Mouse (Mus musculus): ENCODE data around the gene Slc13a3. TPM values are rescaled to one million over a fixed set of nuclear protein-coding genes. Genes with fewer than 3 reads are reported as not detected.

Slc13a3 gene
- polyA plus RNA-seq, 2 experiments: 0.23 to 0.47 TPM

DNA sequence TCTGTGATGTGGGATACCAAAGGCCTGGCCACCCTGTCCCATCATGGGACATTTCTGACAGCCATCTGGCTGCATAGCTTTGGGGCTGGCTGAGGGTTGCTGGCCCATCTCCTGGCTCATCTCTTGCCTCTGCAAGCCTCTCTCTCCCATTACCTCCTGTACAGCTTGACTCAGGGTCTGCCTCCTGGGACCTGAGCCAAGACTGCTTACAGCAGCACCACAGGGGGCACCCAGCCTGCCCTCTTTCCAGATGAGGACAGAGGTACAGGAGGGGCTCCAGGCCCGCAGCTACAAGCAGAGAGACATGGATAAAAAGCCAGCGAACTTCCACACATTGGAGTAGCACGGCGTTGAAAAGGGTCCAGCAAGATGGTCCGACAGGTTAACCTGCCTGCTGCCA lies 13.4 kb upstream of the Slc13a3 start:
- 70% methylated on average over 5 of the region's 5 CpGs for WGBS
- H3K4me1 ChIP-seq (ENCODE audit: control insufficient read depth, insufficient read depth, low read length): no peaks in the 10 kb centered on the region; the same call in 1 of the 2 replicates
- no peak for TF ChIP-seq POLR2A (IDR thresholded peaks at IDR 0.05; ENCODE audit: borderline replicate concordance, extremely low read depth, insufficient read depth, insufficient read length)
- H3K4me2 ChIP-seq (replicated peaks; ENCODE audit: low read depth, low read length, severe bottlenecking): no peak overlapping the region
- no peak overlapping the region for H3K27ac ChIP-seq (replicated peaks; ENCODE audit: low read depth, low read length)
- H3K9me3 ChIP-seq (ENCODE audit: control insufficient read depth, low read length): no peaks in the 10 kb centered on the region
- no peaks in the 10 kb centered on the region for H3K27me3 ChIP-seq (ENCODE audit: control insufficient read depth, insufficient read depth, low read length)
- no peak overlapping the region for H3K9ac ChIP-seq (ENCODE audit: low read depth, low read length, severe bottlenecking)
- no peak overlapping the region for H3K4me3 ChIP-seq (replicated peaks; ENCODE audit: low read length)
- no peak for DNase-seq (ENCODE audit: low spot score)
- no peak for ATAC-seq (ENCODE audit: low FRiP score, low read depth)
- peaks cover 25% of the 10 kb centered on the region for H3K36me3 ChIP-seq (ENCODE audit: control insufficient read depth, insufficient read depth, low read length)

DNA sequence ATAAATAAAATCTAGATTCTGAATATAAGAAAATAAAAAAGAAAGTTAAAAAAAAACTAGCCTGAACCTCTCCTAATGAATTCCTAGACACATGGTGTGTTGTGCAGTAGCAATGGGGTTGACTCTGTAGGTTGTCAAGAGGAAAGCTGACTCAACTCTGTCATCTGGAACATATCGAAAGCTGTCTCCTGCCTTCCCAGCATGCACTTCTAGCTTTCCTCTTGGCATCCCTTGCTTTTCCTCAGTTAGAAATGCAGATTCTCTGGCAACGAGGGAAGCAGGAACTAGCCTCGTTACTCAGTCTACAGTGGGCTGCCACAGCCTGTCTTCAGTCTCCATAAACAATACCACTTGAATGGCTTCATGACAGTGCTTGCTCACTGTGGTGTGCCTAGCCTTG lies 12.8 kb upstream of the Slc13a3 start:
- H3K4me1 ChIP-seq (ENCODE audit: control insufficient read depth, insufficient read depth, low read length): no peaks in the 10 kb centered on the region; the same call in 1 of the 2 replicates
- no peak overlapping the region for H3K4me3 ChIP-seq (replicated peaks; ENCODE audit: low read length)
- H3K9me3 ChIP-seq (ENCODE audit: control insufficient read depth, low read length): no peaks in the 10 kb centered on the region
- TF ChIP-seq POLR2A (IDR thresholded peaks at IDR 0.05; ENCODE audit: borderline replicate concordance, extremely low read depth, insufficient read depth, insufficient read length): no peak
- no peak overlapping the region for H3K27ac ChIP-seq (replicated peaks; ENCODE audit: low read depth, low read length)
- H3K9ac ChIP-seq (ENCODE audit: low read depth, low read length, severe bottlenecking): no peak overlapping the region
- ATAC-seq (ENCODE audit: low FRiP score, low read depth) (no peak), DNase-seq (ENCODE audit: low spot score) (no peak)
- H3K4me2 ChIP-seq (replicated peaks; ENCODE audit: low read depth, low read length, severe bottlenecking): no peak overlapping the region
- H3K36me3 ChIP-seq (ENCODE audit: control insufficient read depth, insufficient read depth, low read length): peaks cover 23% of the 10 kb centered on the region
- 69% methylated on average over 3 of the region's 3 CpGs for WGBS
- H3K27me3 ChIP-seq (ENCODE audit: control insufficient read depth, insufficient read depth, low read length): no peaks in the 10 kb centered on the region

DNA sequence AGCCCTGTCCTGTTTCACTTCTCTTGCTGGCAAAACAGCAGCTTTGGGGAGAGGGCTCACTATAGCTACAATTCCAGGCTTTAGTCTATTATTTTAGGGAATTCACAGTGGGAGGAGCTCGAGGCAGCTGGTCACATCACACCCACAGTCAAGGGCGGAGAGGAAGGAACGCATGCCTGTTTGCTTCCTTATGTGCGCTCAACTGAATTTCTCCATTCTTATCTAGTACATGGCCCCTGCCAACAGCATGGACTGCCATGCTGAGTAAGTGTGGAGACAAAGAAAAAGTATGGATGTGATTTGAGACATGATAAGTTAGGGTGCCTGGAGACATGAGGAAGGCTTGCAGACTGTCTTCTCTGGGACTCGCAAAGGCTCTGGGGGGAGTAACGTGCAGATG lies 11.1 kb upstream of the Slc13a3 start:
- no peak overlapping the region for H3K9ac ChIP-seq (ENCODE audit: low read depth, low read length, severe bottlenecking)
- 49% methylated on average over 6 of the region's 6 CpGs for WGBS
- H3K4me2 ChIP-seq (replicated peaks; ENCODE audit: low read depth, low read length, severe bottlenecking): no peak overlapping the region
- no peak for TF ChIP-seq POLR2A (IDR thresholded peaks at IDR 0.05; ENCODE audit: borderline replicate concordance, extremely low read depth, insufficient read depth, insufficient read length)
- no peaks in the 10 kb centered on the region for H3K9me3 ChIP-seq (ENCODE audit: control insufficient read depth, low read length)
- no peak overlapping the region for H3K27ac ChIP-seq (replicated peaks; ENCODE audit: low read depth, low read length)
- no peaks in the 10 kb centered on the region for H3K27me3 ChIP-seq (ENCODE audit: control insufficient read depth, insufficient read depth, low read length)
- no peak overlapping the region for H3K4me3 ChIP-seq (replicated peaks; ENCODE audit: low read length)
- H3K4me1 ChIP-seq (ENCODE audit: control insufficient read depth, insufficient read depth, low read length): no peaks in the 10 kb centered on the region; the same call in 1 of the 2 replicates
- DNase-seq (ENCODE audit: low spot score): no peak
- ATAC-seq (ENCODE audit: low FRiP score, low read depth): no peak
- H3K36me3 ChIP-seq (ENCODE audit: control insufficient read depth, insufficient read depth, low read length): peaks cover 6% of the 10 kb centered on the region

DNA sequence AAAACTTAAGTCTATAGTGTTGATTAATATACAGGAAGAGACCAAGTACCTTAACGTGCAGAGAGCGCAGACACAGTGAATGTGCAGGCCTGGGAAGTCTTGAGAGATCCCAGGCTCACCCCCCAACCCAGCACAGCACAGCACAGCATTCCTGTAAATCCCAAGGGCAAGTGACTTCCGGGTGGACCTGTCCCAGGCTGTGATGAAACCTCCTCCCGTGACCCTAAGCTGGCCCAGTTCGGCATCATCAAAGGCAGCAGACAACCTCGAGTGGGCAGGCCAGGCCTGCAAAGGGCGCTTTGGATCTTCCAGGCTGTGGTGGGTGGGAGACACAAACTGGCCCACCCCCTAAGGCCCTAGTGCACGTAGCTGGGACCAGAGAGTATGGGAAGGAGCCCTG lies 9.0 kb upstream of the Slc13a3 start:
- Histone ChIP-seq H3K27ac (replicated peaks; ENCODE audit: low read depth, low read length) (no peak overlapping the region), H3K27me3 (ENCODE audit: control insufficient read depth, insufficient read depth, low read length) (no peaks in the 10 kb centered on the region), H3K36me3 (ENCODE audit: control insufficient read depth, insufficient read depth, low read length) (no peaks in the 10 kb centered on the region), H3K4me3 (replicated peaks; ENCODE audit: low read length) (no peak overlapping the region), H3K9me3 (ENCODE audit: control insufficient read depth, low read length) (no peaks in the 10 kb centered on the region), H3K4me1 (ENCODE audit: control insufficient read depth, insufficient read depth, low read length) (no peaks in the 10 kb centered on the region; the same call in 1 of the 2 replicates), H3K9ac (ENCODE audit: low read depth, low read length, severe bottlenecking) (no peak overlapping the region), H3K4me2 (replicated peaks; ENCODE audit: low read depth, low read length, severe bottlenecking) (no peak overlapping the region)
- TF ChIP-seq POLR2A (IDR thresholded peaks at IDR 0.05; ENCODE audit: borderline replicate concordance, extremely low read depth, insufficient read depth, insufficient read length): no peak
- DNase-seq (ENCODE audit: low spot score) (no peak), ATAC-seq (ENCODE audit: low FRiP score, low read depth) (no peak)
- 43% methylated on average over 8 of the region's 8 CpGs for WGBS

- Histone ChIP-seq H3K4me2 (replicated peaks; ENCODE audit: low read depth, low read length, severe bottlenecking) (no peak overlapping the region), H3K27me3 (ENCODE audit: control insufficient read depth, insufficient read depth, low read length) (peaks cover 15% of the 10 kb centered on the region), H3K4me1 (ENCODE audit: control insufficient read depth, insufficient read depth, low read length) (no peaks in the 10 kb centered on the region), H3K9ac (ENCODE audit: low read depth, low read length, severe bottlenecking) (no peak overlapping the region), H3K4me3 (replicated peaks; ENCODE audit: low read length) (no peak overlapping the region), H3K27ac (replicated peaks; ENCODE audit: low read depth, low read length) (no peak overlapping the region), H3K9me3 (ENCODE audit: control insufficient read depth, low read length) (no peaks in the 10 kb centered on the region), H3K36me3 (ENCODE audit: control insufficient read depth, insufficient read depth, low read length) (no peaks in the 10 kb centered on the region)
- DNase-seq (ENCODE audit: low spot score): no peak
- TF ChIP-seq POLR2A (IDR thresholded peaks at IDR 0.05; ENCODE audit: borderline replicate concordance, extremely low read depth, insufficient read depth, insufficient read length): no peak
- WGBS: 59% methylated on average over 5 of the region's 5 CpGs
- ATAC-seq (ENCODE audit: low FRiP score, low read depth): no peak
Measured at GRCm38 (mm10) chr2:165475850-165476249, 2.8 kb upstream of the Slc13a3 start.

DNA sequence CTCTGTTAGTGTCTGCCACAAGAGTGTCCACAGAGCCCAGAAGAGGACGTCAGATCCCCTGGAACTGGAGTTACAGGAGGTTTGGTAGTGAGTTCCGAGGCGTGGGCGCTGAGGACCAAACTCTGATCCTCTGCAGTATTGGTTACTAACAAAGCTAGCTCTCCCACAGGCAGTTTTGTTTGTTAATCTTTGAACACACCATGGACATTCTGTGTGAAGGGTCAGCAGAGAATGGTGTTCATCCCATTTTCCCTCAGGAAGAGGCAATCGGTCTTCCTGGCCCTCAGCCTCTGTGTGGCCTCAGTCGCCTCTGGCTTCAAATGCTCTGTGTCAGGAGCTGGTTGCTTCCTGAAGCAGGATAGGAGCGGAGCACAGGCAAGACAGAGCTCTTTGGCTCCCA lies 2.4 kb upstream of the Slc13a3 start:
- no peak overlapping the region for H3K9ac ChIP-seq (ENCODE audit: low read depth, low read length, severe bottlenecking)
- no peaks in the 10 kb centered on the region for H3K36me3 ChIP-seq (ENCODE audit: control insufficient read depth, insufficient read depth, low read length)
- H3K4me2 ChIP-seq (replicated peaks; ENCODE audit: low read depth, low read length, severe bottlenecking): no peak overlapping the region
- H3K4me3 ChIP-seq (replicated peaks; ENCODE audit: low read length): no peak overlapping the region
- H3K4me1 ChIP-seq (ENCODE audit: control insufficient read depth, insufficient read depth, low read length): no peaks in the 10 kb centered on the region
- WGBS: 75% methylated on average over 7 of the region's 7 CpGs
- no peaks in the 10 kb centered on the region for H3K9me3 ChIP-seq (ENCODE audit: control insufficient read depth, low read length)
- H3K27ac ChIP-seq (replicated peaks; ENCODE audit: low read depth, low read length): no peak overlapping the region
- no peak for TF ChIP-seq POLR2A (IDR thresholded peaks at IDR 0.05; ENCODE audit: borderline replicate concordance, extremely low read depth, insufficient read depth, insufficient read length)
- peaks cover 15% of the 10 kb centered on the region for H3K27me3 ChIP-seq (ENCODE audit: control insufficient read depth, insufficient read depth, low read length)
- ATAC-seq (ENCODE audit: low FRiP score, low read depth) (no peak), DNase-seq (ENCODE audit: low spot score) (no peak)
